Mouse (Mus musculus) midbrain, embryonic 11.5 days (tissue): ENCODE data around the gene Wasf3. TPM values are rescaled to one million over a fixed set of nuclear protein-coding genes. Genes with fewer than 3 reads are reported as not detected.
"Not testable (repeated sequence)": the region's sequence is repeated elsewhere in the genome, so short reads cannot be mapped to it uniquely, and the experiment has no call there.

ENCODE experiments used
- ATAC-seq: fragments of 200-750 bp; cut with Nextera tagmentation; 2 replicates; pipeline ENCODE4 v1.8.0; 2017; ENCODE audit warnings: moderate TSS enrichment, moderate library complexity; ENCODE audit not compliant: low FRiP score
- DNase-seq: peaks from one replicate; pipeline ENCODE4 v3.0.0; 2015; ENCODE audit warnings: low spot score; ENCODE audit errors: missing footprints
- H3K27ac ChIP-seq: fragments of 300-500 bp; sonication (generic); 2 replicates; pipeline ENCODE4 v1.5.1; 2014; ENCODE audit warnings: low read depth, low read length
- H3K27me3 ChIP-seq: fragments of 300-500 bp; sonication (generic); 2 replicates; pipeline ENCODE4 v1.6.1; 2014; ENCODE audit warnings: mild to moderate bottlenecking, low read length, moderate library complexity, mixed read lengths; ENCODE audit not compliant: control insufficient read depth, insufficient read depth
- H3K36me3 ChIP-seq: fragments of 300-500 bp; sonication (generic); 2 replicates; pipeline ENCODE4 v1.6.1; 2014; ENCODE audit warnings: mild to moderate bottlenecking, low read length, moderate library complexity, mixed read lengths; ENCODE audit not compliant: control insufficient read depth, insufficient read depth
- H3K4me1 ChIP-seq: fragments of 300-500 bp; sonication (generic); 2 replicates; pipeline ENCODE4 v1.6.1; 2014; ENCODE audit warnings: low read length; ENCODE audit not compliant: control insufficient read depth, insufficient read depth
- H3K4me2 ChIP-seq: fragments of 300-500 bp; sonication (generic); 2 replicates; pipeline ENCODE4 v1.6.1; 2014; ENCODE audit warnings: mild to moderate bottlenecking, moderate library complexity
- H3K4me3 ChIP-seq: fragments of 300-500 bp; sonication (generic); 2 replicates; pipeline ENCODE4 v1.5.1; 2014; ENCODE audit warnings: low read depth, low read length
- H3K9ac ChIP-seq: fragments of 300-500 bp; sonication (generic); 2 replicates; pipeline ENCODE4 v1.6.1; 2014; ENCODE audit warnings: low read length
- H3K9me3 ChIP-seq: fragments of 300-500 bp; sonication (generic); 2 replicates; pipeline ENCODE4 v1.6.1; 2016; ENCODE audit warnings: low read length; ENCODE audit not compliant: control insufficient read depth
- WGBS: fragments of 180-500 bp; shearing (Covaris S2); extraction: QIAGEN DNeasy Blood & Tissue Kit; methylation state at CpG from one replicate; pipeline ENCODE4 v1.1.7; 2014; 5-methylcytosine and 5-hydroxymethylcytosine counted together
- polyA plus RNA-seq: library from polyadenylated mRNA; unstranded; fragments of >200 nt; fragmentation: Nextera tagmentation; extraction: Ambion mirVana; gene quantifications from 2 replicates; pipeline ENCODE4 v1.2.1, GENCODE M21; 2014

Gene Wasf3
- polyA plus RNA-seq, 1 experiment from 2014 or later, result 6.4 TPM

GRCm38 (mm10) chr5:146471821-146472220 is 87.0 kb downstream of the Wasf3 start:
- Histone ChIP-seq H3K4me1 (no peaks in the 10 kb centered on the region), H3K27me3 (no peaks in the 10 kb centered on the region), H3K4me2 (no peak overlapping the region), H3K27ac (no peak overlapping the region), H3K36me3 (0 out of 2 replicates have a peak, but pooled peaks cover 4% of the 10 kb centered on the region), H3K9ac (no peak overlapping the region), H3K4me3 (no peak overlapping the region), H3K9me3 (no peaks in the 10 kb centered on the region)
- DNase-seq (no peak), ATAC-seq (no peak)
- WGBS, result 91% methylated on average over 12 of the region's 12 CpGs

GRCm38 (mm10) chr5:146479564-146479963 is 94.8 kb downstream of the Wasf3 start:
- not testable (repeated sequence) for H3K9me3 ChIP-seq, H3K27me3 ChIP-seq, ATAC-seq, H3K4me3 ChIP-seq, H3K36me3 ChIP-seq, H3K4me2 ChIP-seq, H3K9ac ChIP-seq, H3K27ac ChIP-seq, H3K4me1 ChIP-seq
- WGBS, result 8% methylated on average over 4 of the region's 4 CpGs
- DNase-seq, result peak; percentile 82

GRCm38 (mm10) chr5:146481665-146482064 is 96.9 kb downstream of the Wasf3 start, which contains the start of gene Gm6408:
Gene Gm6408 (plus strand): TSS chr5:146481965.
- 82% methylated on average over 2 of the region's 3 CpGs for WGBS
- H3K4me1 ChIP-seq, H3K4me3 ChIP-seq, H3K4me2 ChIP-seq, H3K27ac ChIP-seq, DNase-seq, H3K27me3 ChIP-seq, H3K9ac ChIP-seq, ATAC-seq, H3K9me3 ChIP-seq, H3K36me3 ChIP-seq: not testable (repeated sequence)

GRCm38 (mm10) chr5:146488959-146489358 is 104.2 kb downstream of the Wasf3 start:
- H3K27ac ChIP-seq, H3K9me3 ChIP-seq: not testable (repeated sequence)
- WGBS, result 17% methylated on average over 3 of the region's 4 CpGs

GRCm38 (mm10) chr5:146491063-146491462 is 106.3 kb downstream of the Wasf3 start, which contains the start of gene Gm6370:
Gene Gm6370 (plus strand): TSS chr5:146491363.
- H3K36me3 ChIP-seq, H3K9ac ChIP-seq, H3K9me3 ChIP-seq, H3K4me3 ChIP-seq, H3K27ac ChIP-seq, H3K4me1 ChIP-seq, DNase-seq, ATAC-seq, H3K4me2 ChIP-seq, H3K27me3 ChIP-seq: not testable (repeated sequence)
- WGBS, result no CpG with 5 or more reads among the region's 5 CpGs

More at GRCm38 (mm10) chr5:146488959-146489358, 104.2 kb downstream of the Wasf3 start:
- H3K9ac ChIP-seq, ATAC-seq, H3K36me3 ChIP-seq, H3K4me1 ChIP-seq, DNase-seq, H3K4me2 ChIP-seq, H3K27me3 ChIP-seq, H3K4me3 ChIP-seq: not testable (repeated sequence)

GRCm38 (mm10) chr5:146502099-146502498 is 117.3 kb downstream of the Wasf3 start, which contains the start of gene 4930449I24Rik:
Gene 4930449I24Rik (plus strand): TSS chr5:146502399.
- ATAC-seq, result not testable (repeated sequence)
- no CpG with 5 or more reads among the region's 5 CpGs for WGBS

GRCm38 (mm10) chr5:146513823-146514222 is 129.0 kb downstream of the Wasf3 start, which contains the start of gene Gm3402:
Gene Gm3402 (plus strand): TSS chr5:146514123.
- H3K27me3 ChIP-seq, ATAC-seq, H3K4me2 ChIP-seq, H3K9me3 ChIP-seq, H3K36me3 ChIP-seq, DNase-seq, H3K9ac ChIP-seq, H3K4me3 ChIP-seq, H3K27ac ChIP-seq, H3K4me1 ChIP-seq: not testable (repeated sequence)
- no CpG with 5 or more reads among the region's 5 CpGs for WGBS

More at GRCm38 (mm10) chr5:146502099-146502498, 117.3 kb downstream of the Wasf3 start, which contains the start of gene 4930449I24Rik:
- DNase-seq, H3K9me3 ChIP-seq, H3K9ac ChIP-seq, H3K4me2 ChIP-seq, H3K27me3 ChIP-seq, H3K36me3 ChIP-seq, H3K4me1 ChIP-seq, H3K27ac ChIP-seq, H3K4me3 ChIP-seq: not testable (repeated sequence)

Other genes with a start within 250 kb of the Wasf3 start
- gene Gm5565, start 224.4 kb upstream of the Wasf3 start, polyA plus RNA-seq, result not detected in 2 replicates
- gene Gm6309, start 214.3 kb upstream of the Wasf3 start, polyA plus RNA-seq, result not detected in 2 replicates
- not detected in 2 replicates for gene 1700001J03Rik, start 199.7 kb upstream of the Wasf3 start, polyA plus RNA-seq
- gene Rnf6, start 163.4 kb upstream of the Wasf3 start, polyA plus RNA-seq, result 21.9 and 24.2 TPM in 2 replicates
- 39.2 and 40.8 TPM in 2 replicates for gene Cdk8, start 153.8 kb upstream of the Wasf3 start, polyA plus RNA-seq
- not detected in 2 replicates for gene Gm6408, start 97.0 kb downstream of the Wasf3 start, polyA plus RNA-seq
- not detected in 2 replicates for gene Gm6370, start 106.4 kb downstream of the Wasf3 start, polyA plus RNA-seq
- not detected in 2 replicates for gene 4930449I24Rik, start 117.4 kb downstream of the Wasf3 start, polyA plus RNA-seq
- gene Gm3402, start 129.1 kb downstream of the Wasf3 start, polyA plus RNA-seq, result not detected in 2 replicates
- not detected in 2 replicates for gene Gm3404, start 140.8 kb downstream of the Wasf3 start, polyA plus RNA-seq
- gene Gm3409, start 152.7 kb downstream of the Wasf3 start, polyA plus RNA-seq, result not detected in 2 replicates
- gene Gm3415, start 171.2 kb downstream of the Wasf3 start, polyA plus RNA-seq, result not detected in 2 replicates
- 0.36 and 0.39 TPM in 2 replicates for gene Gpr12, start 200.3 kb downstream of the Wasf3 start, polyA plus RNA-seq